Mouse (Mus musculus): Measurements from ENCODE around the gene Ap1g2.
A peak's percentile ranks its signal among the peaks of the same experiment; 100 is the strongest.

Gene Ap1g2

GRCm38 (mm10) chr14:55113351-55113974, 7.1 kb upstream of the Ap1g2 start:
- peak; percentile 27 to 47 for DNase-seq

- peak; percentile 55 to 74 for DNase-seq
Observed at GRCm38 (mm10) chr14:55111720-55112119, 5.3 kb upstream of the Ap1g2 start.

GRCm38 (mm10) chr14:55110076-55110475, 3.7 kb upstream of the Ap1g2 start:
- DNase-seq, result peak in 1 of 2 experiments; percentile 30

- peak in 1 of 2 experiments; percentile 46 for DNase-seq
Observed at GRCm38 (mm10) chr14:55109048-55109873, 2.9 kb upstream of the Ap1g2 start.

- peak; percentile 64 to 78 for DNase-seq
Observed at GRCm38 (mm10) chr14:55108202-55108870, 1.9 kb upstream of the Ap1g2 start.

- no peak for DNase-seq
Observed at GRCm38 (mm10) chr14:55106990-55107389, 597 bp upstream of the Ap1g2 start.

- DNase-seq, result no peak
Observed at GRCm38 (mm10) chr14:55105386-55105785, 1.0 kb downstream of the Ap1g2 start.

- DNase-seq, result no peak
Observed at GRCm38 (mm10) chr14:55104365-55104764, 2.0 kb downstream of the Ap1g2 start.

GRCm38 (mm10) chr14:55102253-55102785, 4.1 kb downstream of the Ap1g2 start:
- peak; percentile 47 to 54 for DNase-seq

GRCm38 (mm10) chr14:55101592-55101991, 4.8 kb downstream of the Ap1g2 start:
- peak; percentile 80 to 81 for DNase-seq

GRCm38 (mm10) chr14:55098067-55098466, 8.3 kb downstream of the Ap1g2 start:
- peak in 1 of 2 experiments; percentile 59 for DNase-seq

GRCm38 (mm10) chr14:55097646-55098045, 8.7 kb downstream of the Ap1g2 start:
- no peak for DNase-seq

GRCm38 (mm10) chr14:55096573-55097087, 9.8 kb downstream of the Ap1g2 start:
- DNase-seq, result no peak

GRCm38 (mm10) chr14:55095671-55096070, 10.7 kb downstream of the Ap1g2 start:
- DNase-seq, result no peak

- DNase-seq, result no peak
Observed at GRCm38 (mm10) chr14:55095263-55095662, 11.1 kb downstream of the Ap1g2 start.

GRCm38 (mm10) chr14:55094704-55095231, 11.6 kb downstream of the Ap1g2 start, which contains the start of gene Thtpa:
TSS of gene Thtpa (plus strand) at chr14:55094784.
- peak; percentile 86 to 89 for DNase-seq

- no peak for DNase-seq
Observed at GRCm38 (mm10) chr14:55093927-55094326, 12.5 kb downstream of the Ap1g2 start.

GRCm38 (mm10) chr14:55092011-55092577, 14.3 kb downstream of the Ap1g2 start, which contains the start of gene Zfhx2:
TSS of gene Zfhx2 (minus strand) at chr14:55092324.
- peak; percentile 96 to 98 for DNase-seq

- DNase-seq, result peak; percentile 43 to 59
Observed at GRCm38 (mm10) chr14:55091209-55091865, 15.1 kb downstream of the Ap1g2 start.

GRCm38 (mm10) chr14:55089199-55089947, 17.0 kb downstream of the Ap1g2 start:
- DNase-seq, result peak; percentile 61 to 62

- no peak for DNase-seq
Observed at GRCm38 (mm10) chr14:55086009-55086514, 20.3 kb downstream of the Ap1g2 start.

Measured in cerebellum, adult 18-20 months (tissue).